Mouse (Mus musculus) heart, embryonic 12.5 days (tissue): ENCODE data around the gene Trdmt1. TPM values are rescaled to one million over a fixed set of nuclear protein-coding genes. Genes with fewer than 3 reads are reported as not detected.

ENCODE experiments used
- ATAC-seq: fragments of 200-750 bp; cut with Nextera tagmentation; 2 replicates; pipeline ENCODE4 v1.8.0; 2017; ENCODE audit warnings: moderate TSS enrichment, moderate library complexity; ENCODE audit not compliant: insufficient number of reproducible peaks, low FRiP score
- H3K27ac ChIP-seq: fragments of 300-500 bp; sonication (generic); 2 replicates; pipeline ENCODE4 v1.5.1; 2016; ENCODE audit warnings: mild to moderate bottlenecking, moderate library complexity; ENCODE audit not compliant: poor library complexity, severe bottlenecking
- H3K27me3 ChIP-seq: fragments of 300-500 bp; sonication (generic); replicated peaks from 2 replicates; pipeline ENCODE4 v1.6.1; 2016; ENCODE audit warnings: mild to moderate bottlenecking, moderate library complexity
- H3K36me3 ChIP-seq: fragments of 300-500 bp; sonication (generic); 2 replicates; pipeline ENCODE4 v1.6.1; 2016; ENCODE audit warnings: mild to moderate bottlenecking, moderate library complexity
- H3K4me1 ChIP-seq: fragments of 300-500 bp; sonication (generic); replicated peaks from 2 replicates; pipeline ENCODE4 v1.6.1; 2016; ENCODE audit warnings: mild to moderate bottlenecking
- H3K4me2 ChIP-seq: fragments of 300-500 bp; sonication (generic); 2 replicates; pipeline ENCODE4 v1.6.1; 2016; ENCODE audit warnings: mild to moderate bottlenecking, moderate library complexity
- H3K4me3 ChIP-seq: fragments of 300-500 bp; sonication (generic); 2 replicates; pipeline ENCODE4 v1.5.1; 2016; ENCODE audit warnings: mild to moderate bottlenecking
- H3K9ac ChIP-seq: fragments of 300-500 bp; sonication (generic); 2 replicates; pipeline ENCODE4 v1.6.1; 2016; ENCODE audit warnings: mild to moderate bottlenecking, moderate library complexity
- H3K9me3 ChIP-seq: fragments of 300-500 bp; sonication (generic); replicated peaks from 2 replicates; pipeline ENCODE4 v1.6.1; 2016; ENCODE audit warnings: mild to moderate bottlenecking, moderate library complexity
- WGBS: fragments of 180-500 bp; shearing (Covaris S2); methylation state at CpG from one replicate; pipeline ENCODE4 v1.1.7; 2016; 5-methylcytosine and 5-hydroxymethylcytosine counted together
- polyA plus RNA-seq: library from polyadenylated mRNA; unstranded; fragments of >200 nt; fragmentation: Nextera tagmentation; extraction: Ambion mirVana; gene quantifications from 2 replicates; pipeline ENCODE4 v1.2.1, GENCODE M21; 2016

Gene Trdmt1
- polyA plus RNA-seq, 1 experiment from 2014 or later: 7.4 TPM

- peak overlapping the region; percentile 94 for H3K27ac ChIP-seq
- peaks cover 25% of the 10 kb centered on the region for H3K36me3 ChIP-seq
- WGBS: under 1% methylated on average over 46 of the region's 46 CpGs
- peak overlapping the region; percentile 97 for H3K9ac ChIP-seq
- peaks cover 23% of the 10 kb centered on the region for H3K4me1 ChIP-seq
- peak; percentile 91 for ATAC-seq
- no peaks in the 10 kb centered on the region for H3K9me3 ChIP-seq
- H3K27me3 ChIP-seq: no peaks in the 10 kb centered on the region
- peak overlapping the region; percentile 71 for H3K4me2 ChIP-seq
- peak overlapping the region; percentile 87 for H3K4me3 ChIP-seq
Observed at GRCm38 (mm10) chr2:13574066-13574800, 29.8 kb upstream of the Trdmt1 start.

GRCm38 (mm10) chr2:13573408-13574065 lies 29.1 kb upstream of the Trdmt1 start, which contains the start of gene Vim:
TSS of gene Vim (plus strand) at chr2:13573927.
- peak; percentile 93 for ATAC-seq
- H3K27ac ChIP-seq: peak within 1 kb of the TSS; percentile 94
- H3K36me3 ChIP-seq: peaks cover 20% of the 10 kb centered on the region
- no peaks in the 10 kb centered on the region for H3K27me3 ChIP-seq
- no peaks in the 10 kb centered on the region for H3K9me3 ChIP-seq
- peaks cover 20% of the 10 kb centered on the region for H3K4me1 ChIP-seq
- peak within 1 kb of the TSS; percentile 71 for H3K4me2 ChIP-seq
- H3K9ac ChIP-seq: peak within 1 kb of the TSS; percentile 97
- peak within 1 kb of the TSS; percentile 87 for H3K4me3 ChIP-seq
- 2% methylated on average over 26 of the region's 26 CpGs for WGBS

GRCm38 (mm10) chr2:13572647-13573407 lies 28.4 kb upstream of the Trdmt1 start:
- peak overlapping the region; percentile 94 for H3K27ac ChIP-seq
- peaks cover 14% of the 10 kb centered on the region for H3K36me3 ChIP-seq
- H3K27me3 ChIP-seq: no peaks in the 10 kb centered on the region
- WGBS: 10% methylated on average over 12 of the region's 12 CpGs
- H3K4me1 ChIP-seq: peaks cover 17% of the 10 kb centered on the region
- peak overlapping the region; percentile 97 for H3K9ac ChIP-seq
- H3K9me3 ChIP-seq: no peaks in the 10 kb centered on the region
- ATAC-seq: peak; percentile 5; the same call in 1 of the 2 replicates
- H3K4me3 ChIP-seq: peak overlapping the region; percentile 87
- peak overlapping the region; percentile 71 for H3K4me2 ChIP-seq

GRCm38 (mm10) chr2:13572101-13572553 lies 27.7 kb upstream of the Trdmt1 start:
- H3K27me3 ChIP-seq: no peaks in the 10 kb centered on the region
- H3K27ac ChIP-seq: peak overlapping the region; percentile 94
- ATAC-seq: no peak
- peaks cover 17% of the 10 kb centered on the region for H3K4me1 ChIP-seq
- no peaks in the 10 kb centered on the region for H3K9me3 ChIP-seq
- 32% methylated on average over 4 of the region's 4 CpGs for WGBS
- 0 out of 2 replicates have a peak overlapping the region, but pooled peaks have one; percentile 45 for H3K9ac ChIP-seq
- H3K4me2 ChIP-seq: peak overlapping the region; percentile 71; the same call in 1 of the 2 replicates
- no peak overlapping the region for H3K4me3 ChIP-seq
- H3K36me3 ChIP-seq: peaks cover 10% of the 10 kb centered on the region

- 71% methylated on average over 2 of the region's 2 CpGs for WGBS
- Histone ChIP-seq H3K4me1 (peaks cover 12% of the 10 kb centered on the region), H3K36me3 (no peaks in the 10 kb centered on the region), H3K27ac (no peak overlapping the region), H3K9ac (no peak overlapping the region), H3K27me3 (no peaks in the 10 kb centered on the region), H3K4me2 (no peak overlapping the region), H3K4me3 (no peak overlapping the region), H3K9me3 (no peaks in the 10 kb centered on the region)
- no peak for ATAC-seq
Observed at GRCm38 (mm10) chr2:13570122-13570521, 25.7 kb upstream of the Trdmt1 start.

- ATAC-seq: no peak
- no peak overlapping the region for H3K4me2 ChIP-seq
- H3K27me3 ChIP-seq: no peaks in the 10 kb centered on the region
- no peaks in the 10 kb centered on the region for H3K36me3 ChIP-seq
- H3K9me3 ChIP-seq: no peaks in the 10 kb centered on the region
- H3K4me3 ChIP-seq: no peak overlapping the region
- no peak overlapping the region for H3K27ac ChIP-seq
- WGBS: 58% methylated on average over 2 of the region's 2 CpGs
- peaks cover 20% of the 10 kb centered on the region for H3K4me1 ChIP-seq
- no peak overlapping the region for H3K9ac ChIP-seq
Observed at GRCm38 (mm10) chr2:13560396-13560795, 15.9 kb upstream of the Trdmt1 start.

- H3K4me2 ChIP-seq: no peak overlapping the region
- H3K9me3 ChIP-seq: no peaks in the 10 kb centered on the region
- H3K36me3 ChIP-seq: no peaks in the 10 kb centered on the region
- no peak overlapping the region for H3K4me3 ChIP-seq
- H3K27me3 ChIP-seq: no peaks in the 10 kb centered on the region
- 77% methylated on average over 5 of the region's 5 CpGs for WGBS
- H3K4me1 ChIP-seq: peaks cover 20% of the 10 kb centered on the region
- no peak for ATAC-seq
- H3K9ac ChIP-seq: no peak overlapping the region
- no peak overlapping the region for H3K27ac ChIP-seq
Observed at GRCm38 (mm10) chr2:13559729-13560128, 15.3 kb upstream of the Trdmt1 start.

GRCm38 (mm10) chr2:13559303-13559702 lies 14.8 kb upstream of the Trdmt1 start:
- H3K4me3 ChIP-seq: no peak overlapping the region
- H3K9ac ChIP-seq: no peak overlapping the region
- H3K27me3 ChIP-seq: no peaks in the 10 kb centered on the region
- no peak overlapping the region for H3K4me2 ChIP-seq
- no peak for ATAC-seq
- peaks cover 22% of the 10 kb centered on the region for H3K4me1 ChIP-seq
- H3K36me3 ChIP-seq: no peaks in the 10 kb centered on the region
- WGBS: 64% methylated on average over 5 of the region's 5 CpGs
- H3K27ac ChIP-seq: no peak overlapping the region
- no peaks in the 10 kb centered on the region for H3K9me3 ChIP-seq

- no peak for ATAC-seq
- 34% methylated on average over 5 of the region's 5 CpGs for WGBS
- no peaks in the 10 kb centered on the region for H3K36me3 ChIP-seq
Observed at GRCm38 (mm10) chr2:13558607-13559262, 14.3 kb upstream of the Trdmt1 start.

GRCm38 (mm10) chr2:13557145-13558030 lies 12.9 kb upstream of the Trdmt1 start:
- no peaks in the 10 kb centered on the region for H3K9me3 ChIP-seq
- no peak overlapping the region for H3K9ac ChIP-seq
- no peaks in the 10 kb centered on the region for H3K36me3 ChIP-seq
- no peak for ATAC-seq
- no peak overlapping the region for H3K4me3 ChIP-seq
- no peaks in the 10 kb centered on the region for H3K27me3 ChIP-seq
- H3K4me1 ChIP-seq: peaks cover 26% of the 10 kb centered on the region
- 60% methylated on average over 9 of the region's 9 CpGs for WGBS
- H3K4me2 ChIP-seq: no peak overlapping the region
- H3K27ac ChIP-seq: no peak overlapping the region

More at GRCm38 (mm10) chr2:13558607-13559262, 14.3 kb upstream of the Trdmt1 start:
- H3K9me3 ChIP-seq: no peaks in the 10 kb centered on the region
- no peaks in the 10 kb centered on the region for H3K27me3 ChIP-seq
- H3K27ac ChIP-seq: no peak overlapping the region
- H3K4me3 ChIP-seq: no peak overlapping the region
- no peak overlapping the region for H3K4me2 ChIP-seq
- H3K9ac ChIP-seq: no peak overlapping the region
- peaks cover 26% of the 10 kb centered on the region for H3K4me1 ChIP-seq
